Mouse (Mus musculus) embryonic facial prominence, embryonic 13.5 days (tissue): Measurements from ENCODE around the gene Lrig1. TPM values are rescaled to one million over a fixed set of nuclear protein-coding genes. Genes with fewer than 3 reads are reported as not detected.

Experiments used
- ATAC-seq: fragments of 200-750 bp; cut with Nextera tagmentation; 2 replicates; pipeline ENCODE4 v1.8.0; 2017; ENCODE audit warnings: low read depth; ENCODE audit not compliant: insufficient number of reproducible peaks, insufficient read depth, low FRiP score, low TSS enrichment
- H3K27ac ChIP-seq: fragments of 300-500 bp; sonication (generic); 2 replicates; pipeline ENCODE4 v1.5.1; 2015; ENCODE audit warnings: moderate library complexity, mild to moderate bottlenecking, inconsistent platforms
- H3K27me3 ChIP-seq: fragments of 300-500 bp; sonication (generic); 2 replicates; pipeline ENCODE4 v1.6.1; 2015; ENCODE audit warnings: mild to moderate bottlenecking, inconsistent platforms
- H3K36me3 ChIP-seq: fragments of 300-500 bp; sonication (generic); 2 replicates; pipeline ENCODE4 v1.6.1; 2015; ENCODE audit warnings: mild to moderate bottlenecking, inconsistent platforms
- H3K4me1 ChIP-seq: fragments of 300-500 bp; sonication (generic); 2 replicates; pipeline ENCODE4 v1.6.1; 2015; ENCODE audit warnings: inconsistent platforms
- H3K4me2 ChIP-seq: fragments of 300-500 bp; sonication (generic); 2 replicates; pipeline ENCODE4 v1.6.1; 2015; ENCODE audit warnings: moderate library complexity, mild to moderate bottlenecking, inconsistent platforms
- H3K4me3 ChIP-seq: fragments of 300-500 bp; sonication (generic); 2 replicates; pipeline ENCODE4 v1.5.1; 2015; ENCODE audit warnings: mild to moderate bottlenecking, inconsistent platforms
- H3K9ac ChIP-seq: fragments of 300-500 bp; sonication (generic); 2 replicates; pipeline ENCODE4 v1.6.1; 2015; ENCODE audit warnings: mild to moderate bottlenecking, inconsistent platforms
- H3K9me3 ChIP-seq: fragments of 300-500 bp; sonication (generic); 2 replicates; pipeline ENCODE4 v1.6.1; 2016; ENCODE audit warnings: inconsistent platforms
- WGBS: fragments of 180-500 bp; shearing (Covaris S2); methylation state at CpG from one replicate; pipeline ENCODE4 v1.1.7; 2015; ENCODE audit warnings: mixed read lengths; 5-methylcytosine and 5-hydroxymethylcytosine counted together
- polyA plus RNA-seq: library from polyadenylated mRNA; unstranded; fragments of >200 nt; fragmentation: Nextera tagmentation; extraction: Ambion mirVana; gene quantifications from 2 replicates; pipeline ENCODE4 v1.2.1, GENCODE M21; 2015

Lrig1 gene
- polyA plus RNA-seq, 1 experiment from 2014 or later: 17.4 TPM

- Histone ChIP-seq H3K27ac (no peak overlapping the region), H3K4me1 (peaks cover 50% of the 10 kb centered on the region), H3K9me3 (no peaks in the 10 kb centered on the region), H3K9ac (no peak overlapping the region), H3K27me3 (peaks cover 3% of the 10 kb centered on the region; the same call in 1 of the 2 replicates), H3K36me3 (peaks cover 25% of the 10 kb centered on the region), H3K4me3 (no peak overlapping the region), H3K4me2 (no peak overlapping the region)
- WGBS: 59% methylated on average over 5 of the region's 5 CpGs
- ATAC-seq: no peak
Observed at GRCm38 (mm10) chr6:94655818-94656478, 44.0 kb downstream of the Lrig1 start.

GRCm38 (mm10) chr6:94653388-94654316 lies 46.3 kb downstream of the Lrig1 start:
- no peak overlapping the region for H3K4me3 ChIP-seq
- ATAC-seq: no peak
- H3K9me3 ChIP-seq: no peaks in the 10 kb centered on the region
- H3K9ac ChIP-seq: no peak overlapping the region
- no peak overlapping the region for H3K4me2 ChIP-seq
- H3K36me3 ChIP-seq: peaks cover 16% of the 10 kb centered on the region; the same call in 1 of the 2 replicates
- peaks cover 3% of the 10 kb centered on the region for H3K27me3 ChIP-seq
- H3K4me1 ChIP-seq: peaks cover 62% of the 10 kb centered on the region
- WGBS: 70% methylated on average over 10 of the region's 10 CpGs
- no peak overlapping the region for H3K27ac ChIP-seq

- Histone ChIP-seq H3K9ac (no peak overlapping the region), H3K4me2 (no peak overlapping the region), H3K4me1 (peaks cover 62% of the 10 kb centered on the region), H3K36me3 (peaks cover 11% of the 10 kb centered on the region; the same call in 1 of the 2 replicates), H3K27ac (no peak overlapping the region), H3K9me3 (no peaks in the 10 kb centered on the region), H3K4me3 (no peak overlapping the region), H3K27me3 (peaks cover 3% of the 10 kb centered on the region)
- ATAC-seq: no peak
- WGBS: 68% methylated on average over 6 of the region's 6 CpGs
Observed at GRCm38 (mm10) chr6:94652659-94653213, 47.2 kb downstream of the Lrig1 start.

- H3K4me2 ChIP-seq: no peak overlapping the region
- peaks cover 3% of the 10 kb centered on the region for H3K27me3 ChIP-seq
- WGBS: 76% methylated on average over 17 of the region's 17 CpGs
- no peak overlapping the region for H3K9ac ChIP-seq
- H3K27ac ChIP-seq: no peak overlapping the region
- ATAC-seq: no peak
- H3K36me3 ChIP-seq: peaks cover 11% of the 10 kb centered on the region; the same call in 1 of the 2 replicates
- no peak overlapping the region for H3K4me3 ChIP-seq
- H3K4me1 ChIP-seq: peaks cover 65% of the 10 kb centered on the region
- no peaks in the 10 kb centered on the region for H3K9me3 ChIP-seq
Observed at GRCm38 (mm10) chr6:94651541-94651940, 48.4 kb downstream of the Lrig1 start.

- Histone ChIP-seq H3K4me1 (peaks cover 68% of the 10 kb centered on the region), H3K4me2 (no peak overlapping the region), H3K9ac (no peak overlapping the region), H3K27ac (no peak overlapping the region), H3K27me3 (peaks cover 3% of the 10 kb centered on the region), H3K4me3 (no peak overlapping the region), H3K9me3 (no peaks in the 10 kb centered on the region), H3K36me3 (peaks cover 5% of the 10 kb centered on the region; the same call in 1 of the 2 replicates)
- no peak for ATAC-seq
- 66% methylated on average over 1 of the region's 1 CpGs for WGBS
Observed at GRCm38 (mm10) chr6:94649637-94650036, 50.3 kb downstream of the Lrig1 start.

GRCm38 (mm10) chr6:94648496-94648895 lies 51.5 kb downstream of the Lrig1 start:
- H3K4me3 ChIP-seq: no peak overlapping the region
- 31% methylated on average over 4 of the region's 4 CpGs for WGBS
- no peak for ATAC-seq

GRCm38 (mm10) chr6:94647574-94648430 lies 52.2 kb downstream of the Lrig1 start:
- H3K4me3 ChIP-seq: no peak overlapping the region
- WGBS: 6% methylated on average over 10 of the region's 10 CpGs

More at GRCm38 (mm10) chr6:94648496-94648895, 51.5 kb downstream of the Lrig1 start:
- Histone ChIP-seq H3K9me3 (no peaks in the 10 kb centered on the region), H3K4me1 (peaks cover 76% of the 10 kb centered on the region), H3K9ac (0 out of 2 replicates have a peak overlapping the region, but pooled peaks have one; percentile 37), H3K27ac (peak overlapping the region; percentile 78), H3K4me2 (peak overlapping the region; percentile 37; the same call in 1 of the 2 replicates), H3K36me3 (peaks cover 4% of the 10 kb centered on the region; the same call in 1 of the 2 replicates), H3K27me3 (no peaks in the 10 kb centered on the region; the same call in 1 of the 2 replicates)

GRCm38 (mm10) chr6:94646902-94647301 lies 53.1 kb downstream of the Lrig1 start:
- WGBS: 55% methylated on average over 6 of the region's 6 CpGs
- H3K4me3 ChIP-seq: no peak overlapping the region
- H3K4me2 ChIP-seq: peak overlapping the region; percentile 37

More at GRCm38 (mm10) chr6:94647574-94648430, 52.2 kb downstream of the Lrig1 start:
- peak overlapping the region; percentile 37; the same call in 1 of the 2 replicates for H3K9ac ChIP-seq
- H3K27ac ChIP-seq: peak overlapping the region; percentile 78
- H3K27me3 ChIP-seq: no peaks in the 10 kb centered on the region; the same call in 1 of the 2 replicates
- H3K9me3 ChIP-seq: no peaks in the 10 kb centered on the region
- ATAC-seq: peak; percentile 85
- peaks cover 6% of the 10 kb centered on the region for H3K36me3 ChIP-seq
- peaks cover 70% of the 10 kb centered on the region for H3K4me1 ChIP-seq
- peak overlapping the region; percentile 37 for H3K4me2 ChIP-seq

GRCm38 (mm10) chr6:94646274-94646863 lies 53.6 kb downstream of the Lrig1 start:
- Histone ChIP-seq H3K27me3 (no peaks in the 10 kb centered on the region; the same call in 1 of the 2 replicates), H3K9ac (0 out of 2 replicates have a peak overlapping the region, but pooled peaks have one; percentile 12), H3K4me3 (no peak overlapping the region), H3K36me3 (peaks cover 4% of the 10 kb centered on the region; the same call in 1 of the 2 replicates), H3K4me1 (peaks cover 71% of the 10 kb centered on the region), H3K27ac (peak overlapping the region; percentile 78), H3K4me2 (no peak overlapping the region), H3K9me3 (no peaks in the 10 kb centered on the region)
- WGBS: 42% methylated on average over 6 of the region's 6 CpGs
- ATAC-seq: no peak

More at GRCm38 (mm10) chr6:94646902-94647301, 53.1 kb downstream of the Lrig1 start:
- no peak for ATAC-seq
- H3K4me1 ChIP-seq: peaks cover 71% of the 10 kb centered on the region
- H3K27me3 ChIP-seq: no peaks in the 10 kb centered on the region; the same call in 1 of the 2 replicates
- H3K9me3 ChIP-seq: no peaks in the 10 kb centered on the region
- peaks cover 4% of the 10 kb centered on the region; the same call in 1 of the 2 replicates for H3K36me3 ChIP-seq
- peak overlapping the region; percentile 78 for H3K27ac ChIP-seq
- no peak overlapping the region for H3K9ac ChIP-seq

- Histone ChIP-seq H3K4me1 (peaks cover 71% of the 10 kb centered on the region), H3K27ac (0 out of 2 replicates have a peak overlapping the region, but pooled peaks have one; percentile 78), H3K4me2 (no peak overlapping the region), H3K9ac (no peak overlapping the region), H3K27me3 (no peaks in the 10 kb centered on the region; the same call in 1 of the 2 replicates), H3K4me3 (no peak overlapping the region), H3K36me3 (peaks cover 4% of the 10 kb centered on the region; the same call in 1 of the 2 replicates), H3K9me3 (no peaks in the 10 kb centered on the region)
- ATAC-seq: no peak
- WGBS: 40% methylated on average over 4 of the region's 4 CpGs
Observed at GRCm38 (mm10) chr6:94645723-94646122, 54.2 kb downstream of the Lrig1 start.
